Mouse (Mus musculus): ENCODE measurements at regions not wholly inside any gene's neighbourhood (a gene's known extent, or its start where the extent isn't known, plus 50 kb on each side); places are given as distances from the start of the nearest gene placed in this dataset.

GRCm38 (mm10) chr3:54522716-54523115, 161.8 kb downstream of the Postn start:
- no peak for TF ChIP-seq CTCF (IDR thresholded peaks at IDR 0.05)
- TF ChIP-seq POLR2A (IDR thresholded peaks at IDR 0.05; ENCODE audit: insufficient read depth, low read depth, low read length) = no peak
- no peak for TF ChIP-seq EP300 (IDR thresholded peaks at IDR 0.05; ENCODE audit: insufficient read depth, low read depth, low read length)
